Mouse (Mus musculus) layer of hippocampus, adult 18-20 months (tissue): ENCODE results near the gene Hcfc1r1. TPM values are rescaled to one million over a fixed set of nuclear protein-coding genes. Genes with fewer than 3 reads are reported as not detected.

Experiments
- DNase-seq, 2 experiments: peaks; one replicate each; pipeline ENCODE4 v3.0.0; 2022; ENCODE audit warnings: low spot score in 2 of 2
- total RNA-seq, 2 experiments: library from RNA; stranded (reverse); gene quantifications; 2 replicates each; pipeline ENCODE4 v1.2.3; 2021

Gene Hcfc1r1
- total RNA-seq, 2 experiments from 2014 or later, result 117 to 122 TPM

DNA sequence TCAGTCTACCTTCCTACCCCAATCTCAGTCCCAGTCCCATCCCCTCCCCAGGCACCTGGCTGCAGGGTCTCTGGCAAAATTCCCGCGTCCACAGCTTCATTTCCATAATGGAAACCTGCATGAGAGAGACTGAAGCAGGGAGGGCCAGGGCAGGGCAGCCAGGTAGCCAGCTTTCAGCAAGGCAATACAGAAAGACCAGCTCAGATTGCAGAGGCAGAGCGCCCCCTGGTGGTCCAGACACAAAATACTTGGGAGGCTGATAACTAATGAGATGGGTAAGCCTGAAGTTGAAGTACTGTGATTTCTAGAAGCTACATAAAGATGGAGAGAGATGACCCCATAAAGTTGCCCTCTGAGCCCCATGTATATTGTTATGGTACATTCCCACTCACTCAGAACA, 32.8 kb downstream of the Hcfc1r1 start:
- DNase-seq, result peak; percentile 40 to 75

DNA sequence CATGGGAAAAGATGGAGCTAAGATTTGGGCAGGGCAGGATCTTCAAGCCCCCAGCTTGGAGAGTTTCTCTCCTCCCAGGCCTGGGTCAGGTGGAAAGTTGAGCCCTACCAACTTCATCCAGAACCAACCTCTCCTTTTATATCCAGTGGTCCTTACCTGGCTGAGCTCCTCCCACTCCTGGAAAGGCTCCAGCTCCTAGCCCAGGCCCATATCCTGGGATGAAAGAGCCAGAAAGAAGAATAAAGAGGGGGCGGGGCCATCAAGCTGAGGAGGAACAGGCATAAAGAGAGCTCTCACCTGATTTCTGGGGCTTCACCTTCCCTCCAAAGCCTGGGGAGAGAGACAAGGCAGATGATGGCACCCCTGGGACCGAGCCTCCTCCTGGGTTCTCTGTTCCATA, 43.6 kb downstream of the Hcfc1r1 start:
- no peak for DNase-seq

DNA sequence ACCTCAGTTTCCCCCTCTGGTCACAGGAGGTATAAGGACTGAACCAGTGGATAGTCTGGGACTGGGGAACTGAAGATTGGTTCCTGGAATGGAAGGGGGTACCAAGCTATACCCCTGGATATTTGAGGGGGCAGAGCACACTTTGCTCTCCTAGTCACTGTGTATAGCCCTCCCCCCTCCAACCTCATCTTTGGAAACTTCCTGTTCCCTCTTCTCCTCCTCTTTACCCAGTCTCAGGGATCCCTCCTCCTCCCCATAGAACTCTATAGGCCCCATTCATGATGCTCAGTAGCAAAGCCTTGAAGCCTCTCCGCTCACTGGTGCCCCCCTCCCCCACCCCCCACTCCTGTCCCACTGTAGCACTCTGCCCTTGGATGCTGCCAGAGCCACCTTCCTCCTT, 46.1 kb downstream of the Hcfc1r1 start:
- DNase-seq, result no peak

DNA sequence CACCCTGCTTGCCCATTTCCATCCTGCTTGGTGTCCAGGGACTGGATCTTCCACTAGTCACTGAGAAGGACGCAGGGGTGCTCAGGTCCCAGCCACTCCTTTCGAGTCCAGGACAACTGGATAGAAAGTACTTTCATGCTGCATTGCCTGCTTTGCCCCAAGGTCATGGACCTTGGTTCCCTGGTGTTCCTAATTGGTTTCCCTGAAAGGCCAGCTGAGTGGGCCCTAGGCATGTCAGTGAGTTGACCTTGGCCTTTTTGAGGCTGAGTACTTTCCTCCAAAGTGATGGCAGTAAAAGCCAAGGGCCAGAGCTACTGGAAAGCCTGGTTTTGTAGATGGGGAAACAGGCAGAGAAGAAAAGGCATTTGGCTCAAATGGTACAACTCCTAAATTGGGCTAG, 48.5 kb downstream of the Hcfc1r1 start:
- DNase-seq, result no peak

DNA sequence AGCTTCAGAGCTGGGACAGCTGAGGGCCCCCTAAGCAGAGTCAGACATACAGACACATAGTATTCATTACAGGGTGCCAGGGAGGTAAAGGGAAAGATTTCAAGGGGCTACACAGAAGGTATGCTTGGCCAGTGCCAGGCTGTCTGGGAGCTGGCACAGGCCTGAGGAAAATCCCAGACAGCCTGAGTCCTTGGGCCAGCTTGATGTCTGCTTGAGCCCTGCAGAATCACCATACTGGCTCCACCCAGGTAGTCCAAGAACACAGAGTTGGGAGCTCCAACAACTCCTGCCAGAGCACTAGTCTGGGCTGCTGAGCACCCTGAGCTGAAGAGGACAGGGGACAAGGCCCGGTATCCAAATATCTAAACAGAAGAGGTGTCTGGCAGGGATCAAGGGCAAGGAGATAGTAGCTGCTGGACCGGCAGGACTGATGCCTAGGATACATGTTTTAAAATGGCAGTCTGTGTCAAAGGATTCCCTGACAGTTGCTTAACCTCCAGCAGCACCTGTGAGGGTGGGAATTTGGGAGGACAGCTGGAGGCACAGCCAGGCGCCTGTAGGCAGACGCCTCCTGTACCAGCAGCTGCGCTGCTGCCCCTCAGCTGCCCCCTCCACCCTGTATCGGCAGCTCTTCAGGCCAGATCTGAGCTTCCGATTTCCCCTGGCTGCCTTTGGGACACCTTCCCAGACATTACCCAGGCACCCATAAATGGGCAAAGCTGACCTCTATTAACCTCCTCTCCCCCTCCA, 49.2 kb downstream of the Hcfc1r1 start, which contains the start of gene 1520401A03Rik:
1520401A03Rik (minus strand) TSS at position 408 of the 750 bp plus-strand sequence.
- DNase-seq, result no peak

Other genes starting within 250 kb of the Hcfc1r1 start
- not detected for gene Vmn2r117, start 193.9 kb upstream of the Hcfc1r1 start, total RNA-seq
- gene Zfp213, start 109.4 kb upstream of the Hcfc1r1 start, total RNA-seq, result 1 to 10 TPM; 7.9 to 8.0 TPM
- gene Zfp13, start 74.1 kb upstream of the Hcfc1r1 start, total RNA-seq, result 10 to 100 TPM; 28.0 to 29.6 TPM
- gene Zscan10, start 72.7 kb upstream of the Hcfc1r1 start, total RNA-seq, result not detected
- gene Mmp25, start 28.3 kb upstream of the Hcfc1r1 start, total RNA-seq, result under 1 TPM in 1 of 2 experiments, not detected in 1; 0.10 TPM
- not detected for gene Bicdl2, start 13.1 kb upstream of the Hcfc1r1 start, total RNA-seq
- gene Thoc6, start 286 bp downstream of the Hcfc1r1 start, total RNA-seq, result 10 to 100 TPM in 1 of 2 experiments, 1 to 10 TPM in 1; 8.8 to 10.0 TPM
- gene Tnfrsf12a, start 3.9 kb downstream of the Hcfc1r1 start, total RNA-seq, result 1 to 10 TPM; 6.4 to 7.0 TPM
- not detected for gene Cldn6, start 5.7 kb downstream of the Hcfc1r1 start, total RNA-seq
- gene Cldn9, start 10.4 kb downstream of the Hcfc1r1 start, total RNA-seq, result not detected
- under 1 TPM in 1 of 2 experiments, not detected in 1; 0.33 TPM for gene 1520401A03Rik, start 49.2 kb downstream of the Hcfc1r1 start, total RNA-seq
- gene Pkmyt1, start 52.7 kb downstream of the Hcfc1r1 start, total RNA-seq, result 1 to 10 TPM; 3.4 to 3.8 TPM
- gene Paqr4, start 67.3 kb downstream of the Hcfc1r1 start, total RNA-seq, result 10 to 100 TPM; 52.0 to 53.6 TPM
- under 1 TPM; 0.30 to 0.52 TPM for gene Kremen2, start 72.2 kb downstream of the Hcfc1r1 start, total RNA-seq
- gene Flywch1, start 98.0 kb downstream of the Hcfc1r1 start, total RNA-seq, result 100 to 1,000 TPM; 390 to 405 TPM
- 1 to 10 TPM; 8.6 to 8.7 TPM for gene Flywch2, start 112.5 kb downstream of the Hcfc1r1 start, total RNA-seq
- 100 to 1,000 TPM; 509 to 565 TPM for gene Srrm2, start 116.9 kb downstream of the Hcfc1r1 start, total RNA-seq
- 100 to 1,000 TPM; 355 to 375 TPM for gene Elob, start 155.5 kb downstream of the Hcfc1r1 start, total RNA-seq
- gene Prss33, start 162.5 kb downstream of the Hcfc1r1 start, total RNA-seq, result under 1 TPM in 1 of 2 experiments, not detected in 1; 0.41 TPM
- not detected for gene Prss32, start 170.3 kb downstream of the Hcfc1r1 start, total RNA-seq
- gene Prss41, start 170.6 kb downstream of the Hcfc1r1 start, total RNA-seq, result 1 to 10 TPM in 1 of 2 experiments, under 1 TPM in 1; 0.89 to 2.4 TPM
- not detected for gene Prss21, start 194.5 kb downstream of the Hcfc1r1 start, total RNA-seq
- not detected for gene Dcpp1, start 207.3 kb downstream of the Hcfc1r1 start, total RNA-seq
- not detected for gene Dcpp2, start 207.3 kb downstream of the Hcfc1r1 start, total RNA-seq
- gene Dcpp3, start 243.9 kb downstream of the Hcfc1r1 start, total RNA-seq, result not detected